Mouse (Mus musculus): ENCODE measurements around the gene Lmf1.

DNA sequence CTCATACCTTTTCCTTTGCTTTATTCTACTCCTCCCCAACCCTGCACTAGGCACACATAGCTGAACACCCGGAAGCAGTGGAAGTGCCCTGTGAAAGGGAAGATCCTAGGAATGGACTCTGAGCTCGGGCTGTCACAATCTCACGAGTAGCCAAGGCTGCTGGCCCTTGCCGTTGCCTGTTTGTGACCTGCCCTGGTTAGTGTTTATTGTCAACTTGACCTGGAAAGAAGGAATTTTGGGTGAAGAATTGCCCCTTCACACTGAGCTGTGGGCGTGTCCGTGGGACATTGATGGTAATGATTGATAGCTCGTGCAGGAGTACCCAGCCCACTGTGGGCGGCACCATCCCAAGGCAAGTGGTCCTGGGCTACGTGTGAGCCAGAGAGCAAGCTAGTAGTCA, 5.8 kb downstream of the Lmf1 start:
- TF ChIP-seq POLR2A (IDR thresholded peaks at IDR 0.05; ENCODE audit: insufficient read depth, low read depth, low read length), result no peak
- no peak for TF ChIP-seq CTCF (IDR thresholded peaks at IDR 0.05)
- no peak for TF ChIP-seq EP300 (IDR thresholded peaks at IDR 0.05; ENCODE audit: insufficient read depth, low read depth, low read length)

Measured in heart, adult 2 months (tissue).